Mouse (Mus musculus) bone marrow macrophage, adult 2 months (primary cell): ENCODE measurements at regions not wholly inside any gene's neighbourhood (a gene's known extent, or its start where the extent isn't known, plus 50 kb on each side); places are given as distances from the start of the nearest gene placed in this dataset.

Source experiments
- CTCF ChIP-seq: IDR thresholded peaks from 2 replicates; pipeline ENCODE4 v1.5.1; 2012; ENCODE audit warnings: low read depth, mild to moderate bottlenecking, low read length, moderate library complexity
- POLR2A ChIP-seq: IDR thresholded peaks from 2 replicates; pipeline ENCODE4 v1.6.1; 2012; ENCODE audit warnings: mild to moderate bottlenecking, low read depth, low read length, borderline replicate concordance

GRCm38 (mm10) chr2:74426746-74427145, 152.5 kb downstream of the Lnpk start:
- TF ChIP-seq POLR2A (no peak), CTCF (no peak)
